Mouse (Mus musculus): ENCODE results near the gene Zcchc17.

GRCm38 (mm10) chr4:130307851-130308230, 51.9 kb downstream of the Zcchc17 start:
- TF ChIP-seq CTCF (IDR thresholded peaks at IDR 0.05; ENCODE audit: borderline replicate concordance, control insufficient read depth, extremely low read depth, insufficient read depth, low read length, poor library complexity), result no peak
- TF ChIP-seq POLR2A (IDR thresholded peaks at IDR 0.05; ENCODE audit: control insufficient read depth, extremely low read depth, insufficient read depth, low read length, poor library complexity), result no peak
